Mouse (Mus musculus): ENCODE data around the gene Nop53. TPM values are rescaled to one million over a fixed set of nuclear protein-coding genes. Genes with fewer than 3 reads are reported as not detected.

Gene Nop53
- polyA plus RNA-seq, 1 experiment from 2014 or later = 99.9 TPM

DNA sequence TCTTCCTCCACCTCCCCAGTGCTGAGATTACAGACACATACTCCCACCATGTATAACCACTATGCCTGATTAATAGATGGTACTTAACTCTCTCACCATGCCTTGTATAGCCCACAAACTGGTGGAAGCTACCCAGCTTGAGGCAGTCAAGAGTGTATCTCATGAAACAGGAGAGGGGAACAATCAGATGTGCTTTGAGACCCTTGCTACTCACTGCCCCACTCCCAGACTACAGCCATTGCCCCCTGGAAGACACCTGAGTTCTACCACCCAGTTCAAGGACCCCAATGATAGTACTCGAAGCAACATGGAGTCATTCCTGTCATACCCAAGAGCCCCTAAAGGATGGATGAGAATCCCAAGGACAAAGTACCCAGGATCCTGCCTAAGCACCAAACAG lies 39.3 kb downstream of the Nop53 start:
- Histone ChIP-seq H3K4me2 (ENCODE audit: low read depth, low read length) (no peak overlapping the region), H3K27ac (ENCODE audit: low read depth, low read length) (no peak overlapping the region), H3K9ac (replicated peaks; ENCODE audit: low read depth, low read length) (no peak overlapping the region), H3K4me1 (ENCODE audit: control insufficient read depth, insufficient read depth, low read length) (no peaks in the 10 kb centered on the region), H3K9me3 (ENCODE audit: control insufficient read depth, low read length) (no peaks in the 10 kb centered on the region), H3K36me3 (ENCODE audit: control insufficient read depth, insufficient read depth, low read length) (no peaks in the 10 kb centered on the region), H3K27me3 (ENCODE audit: control insufficient read depth, insufficient read depth, low read length) (no peaks in the 10 kb centered on the region), H3K4me3 (ENCODE audit: low read depth, low read length) (no peak overlapping the region)
- 77% methylated on average over 1 of the region's 1 CpGs for WGBS
- ATAC-seq (ENCODE audit: low read depth) = no peak

DNA sequence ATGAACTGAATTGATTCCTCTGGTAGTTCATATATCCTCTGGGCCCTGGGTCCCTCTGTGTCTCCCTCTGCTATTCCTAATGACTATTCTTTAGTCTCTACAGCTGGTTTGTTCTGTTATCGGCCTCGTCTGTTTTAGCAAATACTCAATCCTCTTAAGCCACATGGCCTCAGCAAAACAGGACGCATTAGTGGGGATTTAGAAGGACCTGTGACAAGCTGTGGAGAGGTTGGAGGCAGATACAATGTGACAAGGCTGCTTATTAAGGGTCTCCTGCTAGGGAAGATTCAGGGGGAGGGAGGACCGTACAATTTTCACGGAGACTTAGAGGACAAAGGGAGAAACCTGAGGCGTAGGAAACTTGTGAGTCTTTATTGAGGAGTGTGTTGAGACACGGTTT lies 40.0 kb downstream of the Nop53 start:
- H3K27ac ChIP-seq (ENCODE audit: low read depth, low read length) = no peak overlapping the region
- no peak overlapping the region for H3K9ac ChIP-seq (replicated peaks; ENCODE audit: low read depth, low read length)
- ATAC-seq (ENCODE audit: low read depth) = no peak
- H3K36me3 ChIP-seq (ENCODE audit: control insufficient read depth, insufficient read depth, low read length) = no peaks in the 10 kb centered on the region
- H3K4me1 ChIP-seq (ENCODE audit: control insufficient read depth, insufficient read depth, low read length) = no peaks in the 10 kb centered on the region
- 82% methylated on average over 7 of the region's 7 CpGs for WGBS
- no peak overlapping the region for H3K4me2 ChIP-seq (ENCODE audit: low read depth, low read length)
- H3K4me3 ChIP-seq (ENCODE audit: low read depth, low read length) = no peak overlapping the region
- H3K9me3 ChIP-seq (ENCODE audit: control insufficient read depth, low read length) = no peaks in the 10 kb centered on the region
- no peaks in the 10 kb centered on the region for H3K27me3 ChIP-seq (ENCODE audit: control insufficient read depth, insufficient read depth, low read length)

DNA sequence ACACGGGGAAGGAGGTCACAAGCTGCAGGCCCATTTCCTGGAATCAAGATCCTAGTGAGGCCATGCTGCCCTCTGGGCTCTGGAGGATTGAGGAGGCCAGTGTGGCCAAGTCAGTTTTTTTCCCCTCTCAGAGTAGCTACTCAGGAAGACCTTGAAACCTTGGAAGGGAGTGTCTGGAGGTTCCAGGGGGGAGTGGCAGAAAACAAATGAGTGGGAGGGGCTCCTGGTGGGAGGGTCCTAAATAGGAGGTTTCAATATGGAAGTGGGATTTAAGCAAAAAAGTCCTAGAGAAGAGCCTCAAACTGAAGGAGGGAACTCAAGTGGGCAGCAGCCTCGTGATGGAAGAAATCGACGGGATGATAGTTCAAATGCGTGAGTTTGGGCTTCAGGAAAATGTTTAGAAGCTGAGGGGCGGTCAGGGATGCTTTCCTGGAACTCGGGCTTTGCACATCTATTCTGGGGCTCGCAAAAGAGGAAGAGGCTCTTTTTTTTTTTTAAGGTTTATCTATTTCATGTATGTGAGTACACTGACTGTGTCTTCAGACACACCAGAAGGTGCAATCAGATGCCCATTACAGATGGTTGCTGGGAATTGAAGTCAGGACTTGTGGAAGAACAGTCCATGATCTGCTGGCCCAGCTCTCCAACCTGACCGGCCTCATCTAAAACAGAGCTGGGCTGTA lies 44.4 kb downstream of the Nop53 start:
- H3K9ac ChIP-seq (replicated peaks; ENCODE audit: low read depth, low read length) = no peak overlapping the region
- H3K4me2 ChIP-seq (ENCODE audit: low read depth, low read length) = no peak overlapping the region
- H3K27me3 ChIP-seq (ENCODE audit: control insufficient read depth, insufficient read depth, low read length) = no peaks in the 10 kb centered on the region
- H3K36me3 ChIP-seq (ENCODE audit: control insufficient read depth, insufficient read depth, low read length) = no peaks in the 10 kb centered on the region
- ATAC-seq (ENCODE audit: low read depth) = no peak
- H3K4me1 ChIP-seq (ENCODE audit: control insufficient read depth, insufficient read depth, low read length) = no peaks in the 10 kb centered on the region
- no peak overlapping the region for H3K4me3 ChIP-seq (ENCODE audit: low read depth, low read length)
- WGBS = 79% methylated on average over 9 of the region's 9 CpGs
- H3K9me3 ChIP-seq (ENCODE audit: control insufficient read depth, low read length) = no peaks in the 10 kb centered on the region
- no peak overlapping the region for H3K27ac ChIP-seq (ENCODE audit: low read depth, low read length)

DNA sequence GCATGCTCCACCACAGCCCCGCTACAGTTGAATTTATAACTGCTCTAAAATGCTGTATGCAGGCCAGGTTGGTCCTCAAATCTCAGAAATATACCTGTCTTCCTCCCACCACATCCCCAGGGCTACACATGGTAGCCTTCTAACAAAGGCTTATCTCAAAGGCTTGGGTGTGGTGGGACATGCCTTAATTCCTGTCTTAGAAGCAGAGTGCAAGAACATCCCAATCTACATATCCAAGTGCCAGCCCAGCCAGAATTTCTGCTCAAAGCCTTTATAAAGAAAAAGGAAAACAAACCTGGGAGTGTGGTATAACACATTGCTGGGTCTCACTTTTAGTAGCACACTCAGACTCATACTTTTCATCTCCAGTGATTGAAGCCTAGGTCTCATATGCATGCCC lies 51.6 kb downstream of the Nop53 start:
- no peak for ATAC-seq (ENCODE audit: low read depth)
- H3K27me3 ChIP-seq (ENCODE audit: control insufficient read depth, insufficient read depth, low read length) = no peaks in the 10 kb centered on the region
- H3K4me2 ChIP-seq (ENCODE audit: low read depth, low read length) = no peak overlapping the region
- H3K9me3 ChIP-seq (ENCODE audit: control insufficient read depth, low read length) = no peaks in the 10 kb centered on the region
- H3K36me3 ChIP-seq (ENCODE audit: control insufficient read depth, insufficient read depth, low read length) = no peaks in the 10 kb centered on the region
- H3K4me3 ChIP-seq (ENCODE audit: low read depth, low read length) = no peak overlapping the region
- H3K9ac ChIP-seq (replicated peaks; ENCODE audit: low read depth, low read length) = no peak overlapping the region
- no peak overlapping the region for H3K27ac ChIP-seq (ENCODE audit: low read depth, low read length)
- 85% methylated on average over 1 of the region's 1 CpGs for WGBS
- no peaks in the 10 kb centered on the region for H3K4me1 ChIP-seq (ENCODE audit: control insufficient read depth, insufficient read depth, low read length)

Other genes with a start within 250 kb of the Nop53 start
- gene Obox5, start 195.9 kb downstream of the Nop53 start, polyA plus RNA-seq (2014; fragmentation: Nextera tagmentation; extraction: Ambion mirVana) = not detected in 2 replicates
- gene Obox6, start 106.4 kb downstream of the Nop53 start, polyA plus RNA-seq (2014; fragmentation: Nextera tagmentation; extraction: Ambion mirVana) = not detected in 2 replicates
- gene Crx, start 66.1 kb downstream of the Nop53 start, polyA plus RNA-seq (2014; fragmentation: Nextera tagmentation; extraction: Ambion mirVana) = not detected in 2 replicates
- gene Crxos, start 63.5 kb downstream of the Nop53 start, polyA plus RNA-seq (2014; fragmentation: Nextera tagmentation; extraction: Ambion mirVana) = not detected in 2 replicates
- gene Selenow, start 23.7 kb downstream of the Nop53 start, polyA plus RNA-seq (2014; fragmentation: Nextera tagmentation; extraction: Ambion mirVana) = 1,481 and 1,546 TPM in 2 replicates
- gene Ehd2, start 21.5 kb upstream of the Nop53 start, polyA plus RNA-seq (2014; fragmentation: Nextera tagmentation; extraction: Ambion mirVana) = 3.2 and 5.5 TPM in 2 replicates
- 8.6 and 9.6 TPM in 2 replicates for gene Bicra, start 101.8 kb upstream of the Nop53 start, polyA plus RNA-seq (2014; fragmentation: Nextera tagmentation; extraction: Ambion mirVana)
- 0.07 and 0.10 TPM in 2 replicates for gene Zfp541, start 115.7 kb upstream of the Nop53 start, polyA plus RNA-seq (2014; fragmentation: Nextera tagmentation; extraction: Ambion mirVana)
- 252 and 259 TPM in 2 replicates for gene Napa, start 152.4 kb upstream of the Nop53 start, polyA plus RNA-seq (2014; fragmentation: Nextera tagmentation; extraction: Ambion mirVana)
- gene Kptn, start 173.8 kb upstream of the Nop53 start, polyA plus RNA-seq (2014; fragmentation: Nextera tagmentation; extraction: Ambion mirVana) = 39.0 and 39.5 TPM in 2 replicates
- 1.5 and 2.0 TPM in 2 replicates for gene Slc8a2, start 183.8 kb upstream of the Nop53 start, polyA plus RNA-seq (2014; fragmentation: Nextera tagmentation; extraction: Ambion mirVana)
- gene Meis3, start 229.0 kb upstream of the Nop53 start, polyA plus RNA-seq (2014; fragmentation: Nextera tagmentation; extraction: Ambion mirVana) = 122 and 127 TPM in 2 replicates